Mouse (Mus musculus) layer of hippocampus, adult 9-11 months (tissue): ENCODE measurements at regions not wholly inside any gene's neighbourhood (a gene's known extent, or its start where the extent isn't known, plus 50 kb on each side); places are given as distances from the start of the nearest gene placed in this dataset.

Source experiments
- DNase-seq: peaks from one replicate; pipeline ENCODE4 v3.0.0; 2022

DNA sequence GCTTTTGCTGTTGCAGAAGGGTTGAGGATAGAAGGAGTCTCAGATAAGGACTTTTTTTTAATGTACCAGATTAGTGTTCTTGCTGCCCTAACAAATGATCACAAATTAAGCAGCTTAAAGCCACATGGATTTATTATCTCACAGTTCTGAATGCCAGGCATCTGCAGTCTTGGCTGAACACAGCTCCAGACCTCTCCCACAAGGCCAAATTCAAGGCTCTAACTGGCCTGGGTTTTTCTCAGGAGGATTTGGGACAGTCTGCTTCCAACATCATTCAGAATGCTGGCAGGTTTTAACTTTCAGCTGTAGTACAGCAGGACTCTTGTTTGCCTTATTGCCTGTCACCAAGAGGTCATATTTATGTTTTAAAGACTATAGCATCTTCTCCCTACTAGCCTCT is 329.7 kb upstream of the Chrm2 start:
- DNase-seq, result no peak

DNA sequence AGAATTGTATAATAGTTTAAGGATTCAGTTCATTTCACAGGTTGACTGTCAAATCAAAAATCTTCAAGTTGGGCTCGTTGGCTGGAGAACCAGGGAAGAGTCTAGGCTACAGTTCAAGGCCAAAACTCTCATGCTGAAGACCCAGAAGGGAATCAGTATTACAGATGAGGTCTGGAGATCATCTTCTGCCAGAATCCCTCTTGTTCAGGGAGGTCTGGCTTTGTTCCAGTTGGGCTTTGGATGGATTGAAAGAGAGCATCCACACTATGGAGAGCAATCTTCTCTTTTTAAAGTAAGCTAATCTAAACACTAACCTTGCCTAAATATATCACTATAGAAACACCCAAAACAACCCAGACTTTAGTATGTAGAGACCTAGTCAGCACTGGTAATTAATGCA is 327.5 kb upstream of the Chrm2 start:
- DNase-seq, result no peak

DNA sequence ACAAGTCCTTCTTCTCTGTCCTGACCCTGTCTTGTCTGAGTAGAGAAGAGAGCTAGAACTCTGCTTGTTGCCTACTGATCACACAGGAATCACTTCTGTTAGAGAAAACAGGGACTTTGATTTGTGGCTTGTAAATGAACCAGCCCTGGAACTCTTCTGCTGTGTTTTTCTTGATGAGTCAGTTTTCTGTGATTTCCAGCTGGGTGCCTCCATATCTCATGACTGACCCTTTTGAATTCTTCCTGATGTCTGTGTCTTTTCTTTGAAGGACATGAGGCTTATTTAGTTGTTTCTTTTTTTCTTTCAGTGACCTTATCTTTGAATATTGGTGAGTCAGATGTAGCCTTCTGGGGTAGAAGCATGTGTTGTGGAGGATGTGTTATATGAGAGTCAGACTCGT is 323.0 kb upstream of the Chrm2 start:
- DNase-seq, result no peak

DNA sequence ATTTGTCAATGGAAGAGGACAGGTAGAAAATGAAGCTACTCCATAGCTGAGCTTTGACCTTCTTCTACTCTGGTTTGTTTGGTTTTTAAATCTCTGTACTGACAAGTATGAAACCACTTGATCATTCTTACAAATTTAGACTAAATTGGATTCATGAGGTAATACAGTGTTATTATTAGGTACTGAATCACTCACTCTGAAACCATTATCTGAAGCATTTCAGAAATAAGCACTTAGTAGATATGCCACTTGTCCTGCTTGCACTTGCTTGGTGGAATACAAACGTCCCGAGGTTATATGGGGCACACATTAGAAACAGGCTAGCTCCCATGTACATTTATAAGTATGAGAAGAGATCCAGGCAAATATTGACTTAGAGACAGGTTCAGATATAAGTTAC is 319.2 kb upstream of the Chrm2 start:
- no peak for DNase-seq

DNA sequence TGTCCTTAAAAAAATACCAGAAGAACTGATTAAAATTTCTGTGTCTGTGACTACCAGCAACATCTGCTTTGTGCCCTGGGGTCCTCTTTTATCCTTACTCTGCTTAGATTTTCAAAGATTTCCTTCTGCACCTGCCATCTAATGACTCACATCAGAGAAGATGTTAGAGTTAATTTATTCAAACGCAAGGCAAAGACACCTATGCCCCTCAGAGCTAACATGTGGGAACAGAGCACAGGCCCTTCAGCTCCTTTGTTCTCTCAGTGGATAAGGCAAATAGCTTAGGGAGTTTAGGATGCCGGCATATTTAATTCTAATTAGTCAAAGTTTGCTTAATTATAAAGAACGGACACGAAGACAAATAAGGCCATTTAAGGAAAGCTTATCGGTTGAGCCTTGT is 308.3 kb upstream of the Chrm2 start:
- DNase-seq, result no peak

DNA sequence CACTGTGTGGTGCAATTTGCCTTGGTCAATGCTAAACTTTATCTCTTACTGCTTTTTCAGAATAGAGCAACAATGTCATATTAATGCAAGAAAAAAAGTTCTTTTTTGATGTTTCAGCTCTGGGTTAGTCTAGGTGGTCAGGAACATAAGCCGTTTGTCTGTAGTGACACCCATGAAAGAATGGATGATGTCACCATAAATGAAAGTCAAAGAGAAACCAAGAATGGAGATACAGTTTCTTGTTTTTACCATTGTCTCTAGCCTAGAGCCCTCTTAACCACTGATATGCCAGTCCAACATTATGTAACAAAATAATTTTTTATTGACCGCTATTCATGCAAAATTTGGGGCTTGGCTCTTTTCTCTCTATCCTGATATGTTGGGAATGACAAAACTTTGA is 294.3 kb upstream of the Chrm2 start:
- DNase-seq, result no peak

DNA sequence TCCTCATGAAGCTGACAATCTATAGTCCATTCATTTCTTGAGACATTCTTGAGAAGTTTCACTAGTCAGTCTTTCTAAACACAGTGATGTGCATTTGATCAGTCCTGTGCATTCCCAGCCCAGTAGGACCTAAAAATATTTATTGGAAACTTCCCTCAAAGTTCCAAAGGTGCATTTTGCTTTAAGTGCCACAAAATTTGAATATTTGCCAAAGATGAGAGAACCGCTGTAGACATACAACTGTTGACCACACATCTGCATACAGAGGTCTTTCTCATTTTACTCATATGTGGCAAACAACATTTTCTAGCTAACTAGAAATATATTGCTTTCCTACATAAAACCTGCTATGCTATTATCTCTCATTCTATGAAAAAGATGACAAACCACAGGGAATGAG is 293.8 kb upstream of the Chrm2 start:
- no peak for DNase-seq

DNA sequence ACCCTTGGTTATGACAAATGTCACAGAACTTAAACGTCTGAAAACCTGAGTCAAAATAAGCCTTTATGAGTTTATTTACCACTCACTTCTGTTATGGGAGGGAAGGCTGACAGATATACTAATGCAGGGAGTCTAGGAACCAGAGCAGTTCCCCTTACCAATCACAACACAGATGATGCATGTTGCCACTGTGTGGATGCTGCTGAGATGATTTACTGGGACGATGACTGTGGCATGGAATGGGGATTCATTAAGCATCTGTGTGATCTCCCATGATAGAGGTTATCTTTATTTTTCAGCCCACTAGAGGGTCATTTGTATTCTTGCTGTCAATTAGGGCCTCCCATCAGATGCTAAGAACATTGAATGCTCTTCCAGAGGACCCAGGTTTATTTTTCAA is 290.5 kb upstream of the Chrm2 start:
- DNase-seq, result no peak

DNA sequence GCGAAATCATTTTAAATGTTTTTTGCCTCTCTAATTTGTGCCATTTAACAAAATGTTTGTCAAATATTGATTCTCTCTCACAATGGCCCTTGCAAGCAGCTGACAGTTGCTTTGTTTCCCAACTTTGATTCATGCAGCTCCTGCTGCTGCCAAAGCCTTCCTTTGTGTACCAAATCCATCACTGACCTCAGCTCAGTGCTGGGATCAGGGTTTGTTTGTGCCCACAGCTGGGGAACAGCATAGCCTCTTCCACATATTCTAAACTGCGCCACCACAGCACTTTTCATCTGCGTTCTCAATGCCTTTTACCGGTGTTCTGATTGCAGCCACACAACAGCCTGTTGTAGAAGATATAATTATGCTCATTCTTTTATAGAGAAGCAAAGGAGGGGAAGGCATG is 289.7 kb upstream of the Chrm2 start:
- peak; percentile 53 for DNase-seq

DNA sequence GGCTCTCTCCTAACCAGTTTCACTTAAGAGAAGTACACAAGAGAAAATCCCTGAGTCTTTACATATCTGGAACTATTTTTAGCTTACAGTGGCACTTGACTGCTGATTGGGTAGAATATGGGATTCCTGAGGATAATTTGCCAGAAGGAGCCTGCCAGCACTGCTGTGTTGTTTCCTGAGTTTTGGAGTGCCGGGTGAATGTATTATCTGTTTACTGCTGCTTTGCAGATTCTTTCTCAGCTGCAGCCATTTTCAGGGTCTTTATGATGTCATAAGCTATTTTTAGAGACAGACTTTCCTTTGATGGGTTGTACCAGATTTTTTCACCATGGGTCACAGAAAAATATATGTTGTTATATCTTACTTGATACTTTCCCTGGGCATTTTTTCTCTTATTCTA is 279.1 kb upstream of the Chrm2 start:
- no peak for DNase-seq

DNA sequence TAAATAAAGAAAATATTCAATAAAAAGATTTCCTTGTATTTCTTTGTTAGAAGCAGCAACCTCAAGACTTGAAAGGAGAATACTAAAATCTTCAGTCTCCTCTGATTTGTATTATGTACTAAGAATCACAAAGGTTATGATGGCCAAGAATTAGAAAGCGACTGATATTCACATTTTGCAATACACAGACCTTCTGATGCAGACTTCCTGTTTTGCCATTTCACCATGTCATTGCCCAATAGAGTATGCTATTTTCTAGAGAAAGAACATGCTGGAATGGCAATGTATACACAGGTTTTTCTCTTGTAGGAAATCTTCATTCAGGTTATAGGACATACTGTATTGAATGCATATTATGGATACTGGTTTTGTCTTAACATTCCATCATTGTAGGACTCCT is 250.7 kb upstream of the Chrm2 start:
- DNase-seq, result no peak

DNA sequence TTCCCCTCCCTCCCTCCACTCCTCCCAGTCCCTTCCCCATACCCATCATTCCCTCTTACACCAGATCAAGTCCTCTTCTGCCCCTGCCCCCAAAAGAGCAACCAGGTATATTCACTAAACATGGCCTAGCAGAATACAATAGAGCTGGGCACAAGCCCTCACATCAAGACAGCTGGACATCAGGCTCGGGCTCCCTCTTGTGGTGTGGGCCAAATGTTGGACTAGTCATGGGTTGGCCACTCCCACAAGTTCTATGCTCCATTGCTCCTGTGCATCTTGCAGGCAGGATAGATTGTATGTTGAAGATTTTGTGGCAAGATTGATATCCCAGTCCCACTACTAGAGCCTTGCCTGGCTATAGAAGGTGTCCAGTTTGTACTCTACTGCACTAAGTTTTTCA is 240.6 kb upstream of the Chrm2 start:
- no peak for DNase-seq

DNA sequence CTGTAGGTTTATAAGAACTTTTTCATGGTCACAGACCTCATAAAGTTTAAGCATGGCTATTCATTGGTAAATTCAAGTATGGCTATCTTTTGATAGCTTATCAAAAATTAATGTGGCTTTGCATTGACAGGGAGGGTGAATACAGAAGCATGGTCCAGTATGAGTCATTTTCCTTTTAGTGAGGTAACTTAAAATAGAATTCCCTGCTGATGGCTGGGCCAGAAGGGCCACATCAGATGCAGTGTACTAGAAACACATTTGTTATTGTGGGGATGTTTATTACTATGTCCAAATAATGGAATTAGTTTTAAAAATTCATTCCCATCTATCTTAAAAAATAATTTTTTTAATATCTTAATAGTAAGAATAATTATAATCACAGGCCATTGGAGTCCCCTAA is 213.4 kb upstream of the Chrm2 start:
- DNase-seq, result no peak

DNA sequence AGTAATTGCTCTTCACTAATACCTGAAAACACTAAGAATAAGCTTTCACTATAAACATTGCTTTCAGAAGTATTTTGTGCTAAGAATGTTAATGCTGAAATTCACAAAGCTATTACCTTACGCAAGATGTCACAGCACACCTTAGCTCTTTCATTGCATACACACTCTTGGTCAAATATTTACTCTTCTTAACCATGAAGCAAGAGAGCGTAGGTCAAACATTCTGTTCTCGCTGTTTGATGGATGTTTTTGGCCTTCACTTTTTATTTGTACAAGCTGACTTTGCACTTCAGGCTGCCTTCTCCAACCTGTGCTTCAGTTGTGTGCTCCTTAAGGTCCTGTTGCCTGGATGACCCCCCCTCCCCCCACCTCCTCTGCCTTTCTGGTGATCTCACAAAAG is 212.8 kb upstream of the Chrm2 start:
- no peak for DNase-seq

DNA sequence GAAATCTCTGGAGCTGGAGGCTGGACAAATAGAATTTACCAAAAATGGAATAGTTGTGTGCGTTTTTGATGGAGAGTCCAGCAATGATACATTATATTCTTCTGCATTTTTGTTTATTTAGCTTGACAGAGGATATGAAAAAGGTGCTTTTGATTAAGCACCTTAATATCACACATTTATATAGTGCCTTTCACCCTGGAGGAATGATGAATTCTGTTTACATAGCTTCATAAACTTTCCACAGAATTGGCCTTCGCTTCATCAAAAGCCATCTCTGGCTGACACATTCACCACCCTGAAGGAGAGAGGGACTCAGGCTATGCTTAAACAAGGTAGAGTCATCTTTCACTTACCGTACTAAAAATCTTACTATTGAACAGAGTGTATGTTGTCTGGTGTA is 208.0 kb upstream of the Chrm2 start:
- DNase-seq, result no peak

DNA sequence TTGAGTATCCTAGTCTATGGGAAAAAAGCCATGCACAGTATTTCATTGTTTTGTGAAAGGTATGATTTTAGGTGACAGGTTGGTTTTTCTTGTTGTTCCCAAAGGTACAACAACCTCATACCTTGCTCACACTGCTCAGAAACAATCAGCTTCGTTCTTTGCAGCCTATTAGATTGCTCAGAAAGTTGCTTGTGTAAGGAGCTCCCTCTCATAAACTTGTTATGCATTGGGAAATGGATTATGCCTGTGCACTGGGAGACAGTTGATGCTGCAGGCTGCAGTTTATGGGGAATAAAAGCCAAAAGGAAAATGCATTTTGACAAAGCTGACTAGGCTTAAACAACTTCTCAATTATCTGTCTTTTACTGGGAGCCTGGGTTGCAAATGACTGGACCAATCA is 205.2 kb upstream of the Chrm2 start:
- no peak for DNase-seq

DNA sequence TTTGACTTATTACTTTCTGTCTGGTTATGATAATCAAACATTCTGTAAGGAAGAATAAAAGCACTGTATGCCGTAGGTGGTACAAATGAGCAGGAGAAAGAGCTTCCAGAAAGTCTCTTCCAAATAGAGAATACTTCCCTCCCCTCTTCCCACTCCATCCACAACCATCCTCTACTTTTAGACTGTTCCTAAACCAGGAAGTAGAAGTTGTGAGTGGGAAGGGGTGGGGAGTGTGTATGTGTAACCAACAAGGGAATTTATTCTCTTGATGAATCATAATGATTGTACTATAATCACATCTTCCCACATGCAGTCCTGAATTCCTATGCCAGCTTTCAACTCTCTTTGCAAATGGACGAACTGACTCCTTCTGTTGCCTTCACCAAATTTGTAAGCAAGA is 181.2 kb upstream of the Chrm2 start:
- peak; percentile 80 for DNase-seq

DNA sequence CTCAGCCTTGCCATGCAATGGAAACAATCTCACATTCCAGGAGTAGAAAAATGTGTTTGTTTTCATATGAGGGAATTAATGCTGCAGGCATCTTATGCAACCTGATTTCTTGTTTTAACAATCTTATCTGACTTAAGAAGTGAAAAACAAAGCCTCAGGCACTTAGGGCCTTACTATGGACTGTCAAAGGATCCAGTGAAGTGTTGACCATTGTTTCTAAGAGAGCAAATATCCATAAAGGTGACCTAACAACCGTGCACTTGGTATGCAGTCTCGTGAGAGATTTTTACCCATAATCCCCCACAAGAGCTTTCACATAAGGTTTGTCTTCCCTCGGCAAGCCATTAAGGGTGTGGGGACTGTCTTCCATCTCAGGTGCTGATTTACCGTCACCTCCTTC is 166.6 kb upstream of the Chrm2 start:
- no peak for DNase-seq

DNA sequence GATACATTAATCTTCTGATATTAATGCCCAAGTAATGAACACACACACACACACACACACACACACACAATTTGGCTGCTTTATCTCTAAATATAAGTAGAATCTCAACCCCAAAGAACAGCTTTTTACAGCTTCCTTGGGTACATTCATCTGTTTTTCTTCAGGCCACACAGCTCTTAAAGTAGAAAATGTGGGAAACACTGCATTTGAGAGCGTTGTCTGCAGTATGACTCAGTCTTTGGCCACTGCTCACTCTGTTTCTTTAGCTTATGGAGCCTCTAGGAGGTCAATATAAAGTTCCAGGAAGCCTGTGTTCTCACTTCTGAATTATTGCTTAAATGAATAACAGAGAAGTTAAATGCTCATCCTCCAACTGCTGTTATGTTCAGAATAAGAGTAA is 153.4 kb upstream of the Chrm2 start:
- DNase-seq, result no peak

DNA sequence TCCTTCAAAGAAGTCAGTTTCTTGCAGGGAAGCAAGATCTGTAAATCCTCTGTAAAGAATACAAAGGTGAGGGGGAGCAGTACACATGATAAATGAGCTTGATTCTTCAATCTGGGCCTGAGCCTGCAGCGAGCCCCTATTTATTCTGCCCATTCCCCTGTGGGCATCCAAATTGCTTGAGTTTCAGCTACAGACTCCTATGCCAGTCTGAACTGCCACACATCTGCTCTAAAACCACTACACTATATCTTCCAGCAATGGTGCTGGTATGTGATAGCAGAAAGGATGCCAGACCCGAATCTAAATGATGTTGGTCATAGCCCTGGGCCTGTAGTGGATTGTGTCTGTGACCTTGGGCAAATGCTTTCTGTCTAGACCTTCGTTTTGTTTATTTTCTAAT is 140.9 kb upstream of the Chrm2 start:
- DNase-seq, result no peak

DNA sequence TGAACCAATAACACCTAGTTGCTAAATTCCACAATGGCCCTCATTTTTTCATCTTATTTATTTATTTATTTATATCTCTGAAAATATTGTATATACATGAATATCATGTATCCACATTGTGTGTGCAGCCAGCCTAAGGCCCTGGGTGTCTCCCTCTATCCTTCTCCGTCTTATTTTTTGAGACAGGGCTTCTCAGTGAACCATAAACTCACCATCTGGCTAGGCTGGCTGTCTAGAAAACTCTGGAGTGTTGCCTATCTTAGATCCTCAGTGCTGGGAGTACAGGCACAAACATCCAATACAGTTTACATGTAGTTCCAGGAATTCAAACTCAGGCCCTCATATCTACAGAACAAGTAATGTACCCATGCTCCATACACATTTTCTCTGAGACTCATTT is 139.7 kb upstream of the Chrm2 start:
- DNase-seq, result no peak

DNA sequence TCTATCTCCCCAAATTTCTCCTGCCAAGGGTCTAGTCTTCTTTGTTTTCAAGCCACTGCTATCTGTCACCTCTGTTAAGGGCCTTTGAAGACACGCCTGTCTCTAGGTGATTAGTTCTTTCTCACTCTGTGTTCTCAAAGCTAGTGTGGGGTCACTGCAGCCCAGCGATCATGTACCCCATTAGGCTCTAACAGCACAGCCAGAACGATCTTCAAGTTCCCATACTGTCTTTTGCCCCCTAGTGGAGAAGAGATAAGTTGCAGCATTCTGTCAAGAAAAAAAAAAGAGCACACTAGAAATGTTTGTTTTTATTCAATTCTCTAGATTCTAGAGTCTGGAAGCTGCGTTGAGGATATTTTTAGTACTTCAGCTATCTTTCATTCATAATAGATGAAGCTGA is 138.8 kb upstream of the Chrm2 start:
- DNase-seq, result peak; percentile 6

DNA sequence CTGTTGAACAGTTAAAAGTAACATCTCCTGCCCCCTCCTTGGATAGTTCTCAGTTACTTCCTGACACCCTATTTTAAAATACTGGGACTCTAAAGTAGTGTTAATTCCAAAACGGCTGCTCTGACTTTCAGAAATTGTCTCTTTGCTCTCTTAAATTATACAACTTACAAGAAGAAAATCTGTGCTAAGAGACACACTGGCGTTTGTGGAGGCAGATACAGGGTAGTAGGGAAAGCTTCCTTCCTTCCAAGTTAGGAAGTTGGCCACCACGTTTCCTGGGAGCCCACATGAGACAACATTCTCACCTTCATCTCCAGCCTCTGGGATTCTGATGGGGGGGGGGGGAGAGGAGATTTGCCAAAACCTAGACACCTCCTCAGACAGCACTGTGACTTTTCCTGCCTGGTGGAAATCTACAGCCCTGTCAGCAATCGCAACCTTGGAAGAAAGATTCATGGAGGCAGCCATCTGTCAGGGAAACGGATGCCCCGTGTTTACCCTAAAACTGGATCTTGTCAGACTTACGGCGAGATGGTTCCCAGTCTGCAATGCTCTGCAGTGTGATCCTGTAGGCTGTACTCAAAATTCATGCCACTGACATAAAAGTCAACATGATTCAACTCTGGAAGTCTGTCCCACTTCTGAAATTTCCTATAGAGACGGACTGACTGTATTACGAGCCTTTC is 121.0 kb upstream of the Chrm2 start:
- no peak for DNase-seq

DNA sequence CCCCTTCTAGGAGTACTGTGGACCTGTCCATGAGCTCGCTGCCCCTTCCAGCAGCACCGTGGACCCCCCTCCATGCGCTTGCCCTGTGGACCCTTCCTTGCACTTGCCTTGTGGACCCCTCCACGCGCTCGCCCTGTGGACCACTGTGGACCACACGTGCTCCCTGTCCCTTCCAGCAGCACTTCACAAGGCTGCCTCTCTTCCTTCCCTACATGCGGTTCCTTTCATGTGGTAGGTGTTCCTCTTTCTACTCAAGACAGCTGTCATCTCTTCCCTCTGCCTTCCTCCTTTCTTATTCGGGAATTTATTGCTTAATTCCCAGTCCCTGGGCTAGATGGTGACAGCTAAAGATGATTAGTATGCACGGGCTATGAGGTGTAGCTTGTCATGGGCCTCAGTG is 101.2 kb upstream of the Chrm2 start:
- DNase-seq, result no peak

DNA sequence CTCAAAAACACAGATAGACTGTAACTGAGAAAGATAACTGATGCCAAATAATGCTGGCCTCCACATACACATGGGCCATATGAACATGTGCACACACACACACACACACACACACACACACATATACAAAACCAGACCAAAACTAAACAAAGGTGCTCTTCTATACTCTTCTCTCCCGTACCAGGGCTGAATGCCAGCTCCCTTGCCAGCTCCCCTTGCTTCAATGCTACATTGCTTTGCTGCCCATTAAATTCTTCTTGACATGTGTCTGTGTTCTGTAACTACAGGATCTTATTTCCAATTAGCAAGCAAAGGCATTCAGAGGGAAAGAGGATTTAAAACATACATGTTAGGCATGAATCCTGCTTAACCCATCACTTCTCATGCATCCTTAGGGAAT is 74.3 kb upstream of the Chrm2 start:
- DNase-seq, result no peak
